Mouse (Mus musculus) layer of hippocampus, postnatal 10 days (tissue): ENCODE measurements around the gene Oas1g. TPM values are rescaled to one million over a fixed set of nuclear protein-coding genes. Genes with fewer than 3 reads are reported as not detected.
"Not testable (repeated sequence)": the region's sequence is repeated elsewhere in the genome, so short reads cannot be mapped to it uniquely, and the experiment has no call there.

Experiments used
- DNase-seq, 2 experiments: peaks; one replicate each; pipeline ENCODE4 v3.0.0; 2021; ENCODE audit warnings: low spot score in 2 of 2
- total RNA-seq, 2 experiments: library from RNA; stranded (reverse); gene quantifications; 2 replicates each; pipeline ENCODE4 v1.2.3; 2021

The Oas1g gene
- total RNA-seq, 2 experiments from 2014 or later = not detected

- DNase-seq = no peak
These were observed 3.6 kb upstream of the Oas1g start for GRCm38 (mm10) chr5:120890991-120891390.

GRCm38 (mm10) chr5:120890026-120890425, 2.6 kb upstream of the Oas1g start:
- no peak for DNase-seq

GRCm38 (mm10) chr5:120888294-120888815, 942 bp upstream of the Oas1g start:
- not testable (repeated sequence) for DNase-seq

DNA sequence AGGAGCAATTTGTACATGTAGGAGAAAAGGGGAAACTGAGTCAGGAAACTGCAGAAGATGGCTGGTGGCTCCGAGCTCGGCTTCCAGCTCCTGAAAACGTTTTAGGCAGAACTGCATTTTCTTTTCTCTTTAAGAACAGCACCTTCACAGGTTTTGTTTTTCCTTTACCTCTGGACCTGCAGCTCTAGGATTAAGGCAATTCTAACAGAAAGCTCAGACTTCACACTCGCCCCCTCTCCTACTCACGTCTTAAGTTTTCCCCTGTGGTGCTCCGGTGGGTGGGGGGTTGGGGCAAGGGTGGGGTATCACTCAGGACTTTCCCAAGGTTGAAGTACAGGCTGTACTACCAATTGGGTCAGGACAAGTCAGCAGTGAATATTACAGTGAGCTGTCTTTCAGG, 418 bp upstream of the Oas1g start:
- DNase-seq = no peak

GRCm38 (mm10) chr5:120881681-120882080, 5.7 kb downstream of the Oas1g start:
- not testable (repeated sequence) for DNase-seq

GRCm38 (mm10) chr5:120878803-120879202, 8.6 kb downstream of the Oas1g start:
- not testable (repeated sequence) for DNase-seq

- DNase-seq = not testable (repeated sequence)
These were observed 10.0 kb downstream of the Oas1g start for GRCm38 (mm10) chr5:120877407-120877806.

DNA sequence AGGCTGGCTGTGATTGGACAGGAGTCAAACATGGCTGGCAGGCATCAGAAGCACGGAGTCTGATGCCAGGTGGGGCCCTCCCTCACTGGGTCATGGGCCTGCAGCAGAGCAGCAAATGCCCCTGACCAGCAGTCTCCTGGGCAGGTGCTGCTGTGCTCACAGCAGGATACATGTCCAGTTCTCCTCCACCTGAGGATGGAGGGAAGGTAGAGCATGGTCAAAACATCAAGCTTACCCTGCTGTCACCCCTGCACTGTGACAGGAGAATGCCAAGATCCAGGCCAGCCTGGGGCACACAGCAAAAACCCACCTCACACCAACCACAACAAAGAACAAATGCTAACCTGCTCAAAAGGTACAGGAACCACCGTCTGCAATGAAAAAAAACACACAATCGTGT, 10.6 kb downstream of the Oas1g start:
- not testable (repeated sequence) for DNase-seq

- no peak for DNase-seq
These were observed 15.9 kb downstream of the Oas1g start for GRCm38 (mm10) chr5:120871469-120871868.

- no peak for DNase-seq
These were observed 16.6 kb downstream of the Oas1g start for GRCm38 (mm10) chr5:120870782-120871181.

- DNase-seq = no peak
These were observed 17.3 kb downstream of the Oas1g start for GRCm38 (mm10) chr5:120870081-120870480.

- no peak for DNase-seq
These were observed 17.9 kb downstream of the Oas1g start for GRCm38 (mm10) chr5:120869436-120870015.

DNA sequence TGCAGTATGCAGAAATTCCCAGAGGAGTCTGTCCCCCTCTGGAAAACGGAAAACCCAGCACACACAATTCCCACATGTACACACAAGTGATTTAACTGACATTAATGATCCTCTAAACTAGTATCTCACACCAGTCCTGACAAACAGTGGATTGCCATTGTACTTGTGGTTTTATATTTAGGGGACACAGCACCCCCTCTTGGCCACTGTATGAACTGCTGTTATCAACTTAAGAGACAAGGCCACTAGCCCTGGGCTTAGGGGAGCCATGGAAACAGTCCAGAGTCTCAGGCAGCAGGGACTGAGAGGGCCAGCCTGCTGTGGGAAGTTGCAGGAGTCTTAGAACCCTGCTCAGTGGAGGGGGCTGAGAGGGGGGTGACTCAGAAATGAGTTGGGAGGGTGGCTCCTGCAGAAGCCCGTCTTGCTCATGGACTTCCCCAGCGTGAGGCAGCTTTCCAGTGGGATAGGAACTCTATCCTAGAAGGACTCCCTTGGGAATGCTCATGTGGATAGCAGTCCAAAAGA, 22.0 kb downstream of the Oas1g start:
- DNase-seq = peak in 1 of 2 experiments; percentile 20

DNA sequence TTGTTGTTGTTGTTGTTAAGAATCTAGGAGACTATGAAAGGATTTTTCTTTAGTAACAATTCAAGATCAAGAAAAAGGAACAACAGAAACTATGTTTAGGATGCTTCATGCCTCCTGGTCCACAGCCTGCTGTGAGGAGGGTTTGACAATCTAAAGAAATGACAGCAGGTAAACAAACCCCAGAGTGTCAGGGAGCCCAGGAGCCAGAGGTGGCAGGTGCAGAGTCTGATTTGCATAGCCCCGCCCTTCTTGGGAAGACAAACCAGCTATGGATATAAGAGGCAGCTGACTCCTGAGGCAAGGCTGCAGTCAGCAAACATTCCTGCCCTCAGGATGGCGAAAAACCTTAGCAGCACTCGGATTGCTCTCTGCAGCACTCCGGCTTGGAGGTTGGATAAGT, 26.3 kb downstream of the Oas1g start, which contains the start of gene Oas1h:
Oas1h (plus strand) TSS at position 301 of the 400 bp plus-strand sequence.
- no peak for DNase-seq

DNA sequence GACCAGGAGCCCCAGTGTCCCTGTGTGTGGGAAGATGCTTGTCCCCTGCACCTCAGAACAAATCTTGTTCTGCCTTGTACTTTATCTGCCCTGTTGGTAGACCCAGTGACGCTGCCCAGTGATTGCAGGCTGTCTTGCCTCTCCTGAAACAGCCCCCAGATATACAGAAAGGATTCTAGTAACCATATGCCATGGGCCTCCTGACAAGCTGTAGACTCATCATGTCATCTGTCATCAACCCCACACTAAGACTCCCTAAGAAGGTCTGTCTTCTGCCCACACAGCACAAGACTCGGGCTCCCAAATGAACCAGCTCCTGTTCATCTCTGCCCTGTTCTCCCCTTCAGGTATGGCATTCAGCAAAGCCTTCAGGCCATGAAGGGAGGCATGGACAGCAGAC, 28.2 kb downstream of the Oas1g start:
- peak; percentile 16 to 30 for DNase-seq

GRCm38 (mm10) chr5:120849601-120850136, 37.7 kb downstream of the Oas1g start:
- DNase-seq = peak; percentile 30 to 36

GRCm38 (mm10) chr5:120847067-120847466, 40.3 kb downstream of the Oas1g start, which contains the start of gene Oas1f:
Oas1f (plus strand) TSS chr5:120847367.
- no peak for DNase-seq

- peak in 1 of 2 experiments; percentile 33 for DNase-seq
These were observed 42.7 kb downstream of the Oas1g start for GRCm38 (mm10) chr5:120844713-120845112.

- peak; percentile 62 to 66 for DNase-seq
These were observed 50.5 kb downstream of the Oas1g start for GRCm38 (mm10) chr5:120836731-120837585.

DNA sequence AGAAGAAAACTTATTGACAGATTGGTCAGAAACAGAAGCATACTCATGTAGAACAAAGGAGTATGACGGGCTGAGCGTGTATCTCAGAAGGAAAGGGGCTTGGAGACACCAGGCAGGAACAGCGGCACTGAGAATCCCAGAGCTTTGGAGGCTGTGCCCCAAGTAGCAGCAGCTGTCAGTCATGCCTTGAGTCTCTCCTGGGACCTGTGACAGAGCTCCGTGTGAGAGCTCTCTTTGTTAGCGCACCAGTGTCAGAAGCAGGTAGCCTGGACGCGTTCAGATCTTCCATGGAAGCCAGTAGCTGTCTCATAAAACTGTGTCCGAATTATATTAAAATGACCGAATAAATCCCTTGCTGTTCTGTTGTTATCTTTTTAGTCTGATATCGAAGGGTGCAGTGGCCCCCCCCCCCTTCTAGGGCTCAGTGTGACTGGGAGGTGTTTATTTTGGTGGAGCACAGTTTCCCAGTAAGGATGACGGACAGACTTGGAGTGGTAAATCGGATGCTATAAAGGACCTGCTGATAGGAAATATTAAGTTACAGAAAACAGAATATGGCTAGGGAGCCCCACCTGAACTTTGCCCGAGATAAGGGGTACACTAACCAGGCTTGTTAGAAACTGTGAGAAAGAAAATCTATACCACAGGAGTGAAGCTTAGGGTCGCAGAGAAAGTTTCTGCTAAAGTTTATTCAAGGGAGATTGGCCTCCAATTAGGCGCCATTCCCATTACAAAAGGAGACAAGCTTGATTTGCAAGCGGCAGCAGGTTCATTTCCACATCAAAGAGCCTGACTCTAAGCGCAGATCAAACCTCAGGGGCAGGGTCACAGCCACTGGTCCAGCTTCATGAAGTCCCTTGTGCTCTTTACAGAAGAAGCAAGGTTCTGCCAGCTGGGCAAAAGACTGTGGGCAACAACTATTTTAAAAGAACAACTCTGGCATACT, 53.8 kb downstream of the Oas1g start:
- DNase-seq = no peak
